Mouse (Mus musculus) CD8-positive naive resting alpha-beta T cell, adult 2 months (primary cell): ENCODE measurements around the gene Hspe1.
"Not testable (repeated sequence)": the region's sequence is repeated elsewhere in the genome, so short reads cannot be mapped to it uniquely, and the experiment has no call there.

ENCODE experiments used
- DNase-seq, 2 experiments: peaks; one replicate each; pipeline ENCODE4 v3.0.0; 2022; ENCODE audit warnings: low read depth in 2 of 2, low spot score in 2 of 2

Hspe1 gene

DNA sequence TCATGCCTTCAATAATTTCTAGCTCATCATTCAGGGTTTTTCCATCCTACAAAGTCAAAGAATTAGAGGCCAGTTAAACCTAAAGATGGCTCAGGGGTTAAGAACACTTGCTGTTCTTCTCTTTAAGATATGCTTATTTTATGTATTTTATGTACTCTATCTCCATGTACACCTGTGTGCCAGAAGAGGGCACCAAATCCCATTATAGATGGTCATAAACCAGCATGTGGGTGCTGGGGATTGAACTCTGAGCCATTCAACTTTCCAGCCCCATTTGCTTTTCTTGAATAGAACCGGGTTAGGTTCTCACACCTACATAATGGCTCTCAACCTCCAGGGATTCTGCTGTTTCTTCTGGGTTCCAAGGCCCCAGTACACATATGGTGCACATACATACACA, 5.8 kb upstream of the Hspe1 start:
- DNase-seq: no peak

- no peak for DNase-seq
Measured at GRCm38 (mm10) chr1:55085781-55086366, 2.1 kb upstream of the Hspe1 start.

- no peak for DNase-seq
Measured at GRCm38 (mm10) chr1:55086868-55087400, 998 bp upstream of the Hspe1 start.

GRCm38 (mm10) chr1:55087401-55087904, 479 bp upstream of the Hspe1 start:
- DNase-seq: peak in 1 of 2 experiments; percentile 48

GRCm38 (mm10) chr1:55088611-55089497, 922 bp downstream of the Hspe1 start:
- DNase-seq: no peak

DNA sequence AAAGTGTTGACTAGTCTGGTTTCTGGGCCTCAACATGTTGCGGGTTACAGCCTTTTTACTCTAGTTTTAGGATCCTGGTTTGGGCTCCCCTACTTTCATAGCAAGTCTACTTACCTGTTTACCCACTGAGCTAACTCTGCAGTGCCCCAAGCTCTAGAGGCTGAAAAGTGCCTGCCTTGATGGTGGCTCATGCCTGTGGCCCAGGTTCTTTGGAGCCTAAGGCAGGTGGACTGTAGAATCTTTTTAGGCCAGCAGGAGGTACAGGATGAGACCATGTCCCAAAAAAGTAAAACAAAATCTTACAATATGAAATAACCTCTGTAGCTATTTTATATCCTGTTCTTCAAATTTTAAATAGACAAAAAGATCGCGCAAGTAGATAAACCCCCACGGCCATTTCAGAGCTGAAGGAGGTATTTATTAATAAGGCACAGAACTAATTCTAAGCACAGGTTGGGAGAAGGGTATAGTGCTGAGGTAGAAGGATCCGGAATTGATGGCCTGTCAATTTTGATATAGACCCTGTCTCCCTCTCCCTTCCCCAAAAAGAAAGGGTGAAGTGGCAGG, 1.6 kb downstream of the Hspe1 start:
- DNase-seq: peak in 1 of 2 experiments; percentile 7

- DNase-seq: no peak
Measured at GRCm38 (mm10) chr1:55092056-55092455, 4.1 kb downstream of the Hspe1 start.

DNA sequence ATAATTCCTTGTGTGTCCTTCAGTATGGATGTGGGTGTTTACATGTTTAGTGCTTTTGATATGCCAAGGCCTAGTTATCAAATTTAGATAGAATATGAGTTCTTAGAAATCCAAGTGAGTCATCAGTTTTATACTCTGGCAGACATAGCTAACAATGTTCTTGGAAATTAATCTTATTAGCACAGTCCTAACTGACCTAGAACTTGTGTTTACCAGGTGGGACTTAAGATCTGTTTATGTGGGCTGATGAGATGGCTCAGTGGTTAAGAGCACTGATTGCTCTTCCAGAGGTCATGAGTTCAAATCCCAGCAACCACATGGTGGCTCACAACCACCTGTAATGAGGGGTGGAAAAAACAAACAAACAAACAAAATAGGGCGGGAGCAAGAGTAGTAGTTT, 4.5 kb downstream of the Hspe1 start:
- no peak for DNase-seq

- no peak for DNase-seq
Measured at GRCm38 (mm10) chr1:55106919-55107585, 19.1 kb downstream of the Hspe1 start.

GRCm38 (mm10) chr1:55107644-55108043, 19.7 kb downstream of the Hspe1 start:
- DNase-seq: no peak

- DNase-seq: no peak
Measured at GRCm38 (mm10) chr1:55108473-55108872, 20.5 kb downstream of the Hspe1 start.

- DNase-seq: no peak
Measured at GRCm38 (mm10) chr1:55109066-55109766, 21.3 kb downstream of the Hspe1 start.

DNA sequence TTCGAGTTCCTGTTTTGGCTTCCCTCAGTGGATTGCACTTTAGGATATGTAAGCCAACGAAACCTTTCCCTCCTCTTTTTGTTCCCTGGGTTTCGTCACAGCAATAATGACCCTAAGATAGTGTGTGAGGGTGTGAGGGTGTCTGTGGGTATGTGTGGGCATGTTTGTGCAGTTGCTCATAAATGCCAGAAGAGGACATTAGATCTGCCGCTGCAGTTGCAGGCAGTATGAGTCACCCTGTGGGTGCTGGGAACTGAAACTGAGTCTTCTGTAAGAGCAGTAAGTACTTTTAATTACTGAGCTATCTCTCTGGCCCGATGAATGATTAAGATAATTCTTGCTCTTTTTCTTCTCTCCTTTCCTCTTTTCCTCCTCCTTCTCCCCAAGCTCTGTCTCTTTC, 35.1 kb downstream of the Hspe1 start:
- no peak for DNase-seq

- no peak for DNase-seq
Measured at GRCm38 (mm10) chr1:55123561-55123960, 35.6 kb downstream of the Hspe1 start.

- DNase-seq: not testable (repeated sequence)
Measured at GRCm38 (mm10) chr1:55124136-55124535, 36.2 kb downstream of the Hspe1 start.

GRCm38 (mm10) chr1:55129716-55130115, 41.8 kb downstream of the Hspe1 start:
- no peak for DNase-seq

GRCm38 (mm10) chr1:55130190-55130916, 42.4 kb downstream of the Hspe1 start:
- DNase-seq: no peak

DNA sequence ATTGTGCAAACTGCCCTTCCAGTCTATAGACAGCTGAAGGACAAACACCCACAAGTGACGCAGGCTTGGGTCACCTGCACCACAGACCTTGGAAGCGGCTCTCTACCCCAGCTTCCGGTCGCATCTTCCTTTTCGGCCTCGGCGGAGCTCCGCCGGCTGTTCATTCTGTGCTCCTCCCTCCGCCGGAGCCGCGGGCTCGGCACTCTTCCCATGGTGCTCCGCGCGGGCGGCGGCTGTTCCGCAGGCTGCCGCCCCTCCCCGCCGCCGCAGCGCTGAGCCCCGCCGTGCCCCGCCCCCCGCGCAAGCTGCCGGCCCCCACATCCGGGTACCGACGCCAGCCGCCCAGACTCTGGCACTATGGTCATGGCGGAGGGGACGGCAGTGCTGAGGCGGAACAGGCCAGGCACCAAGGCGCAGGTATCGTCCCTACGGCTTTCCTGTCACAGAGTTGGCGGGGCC, 43.0 kb downstream of the Hspe1 start, which contains the start of gene Mob4:
Gene Mob4 (plus strand): TSS at position 289 of the 459 bp plus-strand sequence.
- DNase-seq: peak; percentile 84 to 85

GRCm38 (mm10) chr1:55131424-55132014, 43.6 kb downstream of the Hspe1 start:
- DNase-seq: no peak
